12 mouse cellular contexts compared by ENCODE assay signal in the genomic region with DNA sequence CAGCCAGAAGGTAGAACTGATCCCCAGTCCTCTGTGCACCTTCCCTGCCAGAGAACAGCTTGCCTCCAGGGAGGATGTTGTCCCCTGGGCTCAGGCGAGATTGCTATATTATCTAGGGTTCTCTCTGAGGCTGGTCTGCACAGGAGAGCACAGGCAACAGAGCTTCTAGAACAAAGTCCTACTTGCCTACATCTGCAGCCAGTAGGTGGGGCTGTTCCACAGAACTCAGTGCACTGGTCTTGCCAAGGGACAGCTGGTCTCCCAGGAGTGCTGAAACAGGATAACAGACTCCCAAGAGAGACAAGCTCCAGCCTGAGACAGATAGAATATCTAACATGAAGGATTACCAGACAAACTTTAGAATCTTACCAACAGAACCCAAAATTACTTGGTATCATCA.
A peak's percentile ranks its signal among the peaks of the same experiment; 100 is the strongest.
DNase-seq lines count a peak whose midpoint lies in the region; ATAC-seq and TF ChIP-seq lines count a peak whose summit lies in the region.
"Had no signal": no experiment of that assay in that cellular context is flagged by ENCODE, and none has a peak within 500 bp of the region (broad histone marks: within the 10 kb centered on the region; RNA-seq: fewer than 3 reads in every experiment).

No protein-coding gene starts in this region.

- no peak overlapping the region for H3K4me3 ChIP-seq in heart, postnatal 0 days (ENCODE audit: low read depth, low read length)
- no peak overlapping the region for H3K4me3 ChIP-seq in heart, embryonic 11.5 days (ENCODE audit: low read depth, low read length)
- H3K4me3 ChIP-seq: erythroblast, embryonic 14.5 days; neural tube, embryonic 12.5 days had no signal

- H3K27ac ChIP-seq in heart, postnatal 0 days (ENCODE audit: low read depth): no peak overlapping the region
- H3K27ac ChIP-seq in heart, embryonic 11.5 days (ENCODE audit: low read depth, low read length): no peak overlapping the region
- H3K27ac ChIP-seq: neural tube, embryonic 12.5 days had no signal

- TF ChIP-seq CTCF in heart, postnatal 0 days (IDR thresholded peaks at IDR 0.05; ENCODE audit: low read depth): 0 out of 2 replicates have a peak, but pooled peaks have one; percentile 15

- no peak overlapping the region for H3K4me2 ChIP-seq in heart, postnatal 0 days (ENCODE audit: low read depth, low read length)
- H3K4me2 ChIP-seq in heart, embryonic 11.5 days: no peak overlapping the region
- H3K4me2 ChIP-seq: liver, embryonic 11.5 days; neural tube, embryonic 12.5 days had no signal

- DNase-seq in heart, postnatal 0 days (ENCODE audit: low spot score): no peak
- DNase-seq in lung, postnatal 36 days: peak; percentile 1
- no peak for DNase-seq in lung, postnatal 14 days
- peak; percentile 1 for DNase-seq in WW6 (ENCODE audit: low read depth, low spot score)
- DNase-seq in c-Kit-positive CD71-positive TER-119-positive erythroid progenitor cells, embryonic 14.5 days (ENCODE audit: low spot score): no peak
- DNase-seq: cerebellum, adult 2 months; right cerebral cortex, postnatal 4 days had no signal

- ATAC-seq in heart, postnatal 0 days (ENCODE audit: insufficient read depth, low read depth): no peak
- no peak for ATAC-seq in heart, embryonic 11.5 days (replicated peaks; ENCODE audit: insufficient number of reproducible peaks, low FRiP score, low TSS enrichment)
- no peak for ATAC-seq in CD4-positive, CD25-positive, alpha-beta regulatory T cell, adult 4 months

- H3K9me3 ChIP-seq in heart, postnatal 0 days (replicated peaks; ENCODE audit: control insufficient read depth, low read length): no peaks in the 10 kb centered on the region
- no peaks in the 10 kb centered on the region for H3K9me3 ChIP-seq in heart, embryonic 11.5 days (replicated peaks; ENCODE audit: control insufficient read depth, low read length)
- H3K9me3 ChIP-seq: neural tube, embryonic 12.5 days had no signal

- H3K9ac ChIP-seq in heart, postnatal 0 days (replicated peaks; ENCODE audit: low read depth, low read length): no peak overlapping the region
- H3K9ac ChIP-seq in heart, embryonic 11.5 days (ENCODE audit: low read depth, low read length): no peak overlapping the region
- H3K9ac ChIP-seq: neural tube, embryonic 12.5 days had no signal

- no peak for TF ChIP-seq EP300 in heart, postnatal 0 days (IDR thresholded peaks at IDR 0.05; ENCODE audit: low read depth)

- H3K36me3 ChIP-seq in heart, postnatal 0 days (replicated peaks; ENCODE audit: control insufficient read depth, insufficient read depth, low read length): no peaks in the 10 kb centered on the region
- H3K36me3 ChIP-seq in heart, embryonic 11.5 days (ENCODE audit: control insufficient read depth, insufficient read depth, low read length): no peaks in the 10 kb centered on the region
- H3K36me3 ChIP-seq: neural tube, embryonic 12.5 days had no signal

- no peaks in the 10 kb centered on the region for H3K4me1 ChIP-seq in heart, postnatal 0 days (ENCODE audit: control insufficient read depth, insufficient read depth)
- no peaks in the 10 kb centered on the region for H3K4me1 ChIP-seq in heart, embryonic 11.5 days (ENCODE audit: control insufficient read depth, insufficient read depth, low read length)
- H3K4me1 ChIP-seq: neural tube, embryonic 12.5 days had no signal

- no peaks in the 10 kb centered on the region for H3K27me3 ChIP-seq in heart, postnatal 0 days (ENCODE audit: control insufficient read depth, insufficient read depth, low read length)
- H3K27me3 ChIP-seq in heart, embryonic 11.5 days (ENCODE audit: control insufficient read depth, insufficient read depth, low read length): no peaks in the 10 kb centered on the region
- H3K27me3 ChIP-seq: neural tube, embryonic 12.5 days had no signal

- WGBS in heart, postnatal 0 days: 44% methylated on average over 1 of the region's 1 CpGs
- WGBS in heart, embryonic 11.5 days (ENCODE audit: insufficient replicate concordance): 47% methylated on average over 1 of the region's 1 CpGs

Comparison
In these comparisons a context has a peak if more than half of its experiments do, and no peak if none do; other contexts are left out.
1. DNase-seq: peak in lung, postnatal 36 days (single experiment) and WW6 (single experiment); none in heart, postnatal 0 days (single experiment), lung, postnatal 14 days (single experiment) and c-Kit-positive CD71-positive TER-119-positive erythroid progenitor cells, embryonic 14.5 days (single experiment).